In genomic region chr16:20675213-20675612, GRCm38 (mm10) we compare ENCODE assay signal across 10 mouse cellular contexts. TPM values are rescaled to one million over a fixed set of nuclear protein-coding genes. Genes with fewer than 3 reads are reported as not detected.
DNase-seq lines count a peak whose midpoint lies in the region; ATAC-seq and TF ChIP-seq lines count a peak whose summit lies in the region.
"Had no signal": no experiment of that assay in that cellular context is flagged by ENCODE, and none has a peak within 500 bp of the region (broad histone marks: within the 10 kb centered on the region; RNA-seq: fewer than 3 reads in every experiment).

No protein-coding gene starts in this region.

- ATAC-seq in heart, embryonic 15.5 days (replicated peaks; ENCODE audit: insufficient number of reproducible peaks, insufficient read depth, low FRiP score, low read depth) = no peak
- ATAC-seq in liver, embryonic 13.5 days (ENCODE audit: low read depth) = no peak

- H3K4me2 ChIP-seq in heart, embryonic 15.5 days = peak overlapping the region; percentile 90; the same call in 1 of the 2 replicates
- peak overlapping the region; percentile 83 for H3K4me2 ChIP-seq in liver, embryonic 13.5 days

- intact Hi-C loops in left cerebral cortex, postnatal 36 days (cut with DNase I) = no loop called here

- H3K27ac ChIP-seq in heart, embryonic 15.5 days = no peak overlapping the region
- no peak overlapping the region for H3K27ac ChIP-seq in brown adipose tissue, adult 24 weeks (replicated peaks; ENCODE audit: low read depth, low read length)
- peak overlapping the region; percentile 95 for H3K27ac ChIP-seq in liver, embryonic 13.5 days
- H3K27ac ChIP-seq in layer of hippocampus, adult 2 months = no peak overlapping the region
- H3K27ac ChIP-seq: left cerebral cortex, adult 2 months had no signal

- DNase-seq in heart, postnatal 4 days = no peak
- no peak for DNase-seq in liver, embryonic 13.5 days
- no peak for DNase-seq in left cerebral cortex, postnatal 36 days (ENCODE audit: low spot score in 2 of 2)
- DNase-seq in layer of hippocampus, adult 2 months (ENCODE audit: low spot score in 2 of 2) = no peak
- DNase-seq: kidney, postnatal 10 days had no signal

- peaks cover 52% of the 10 kb centered on the region for H3K36me3 ChIP-seq in heart, embryonic 15.5 days
- H3K36me3 ChIP-seq in E14TG2a.4 (ENCODE audit: insufficient read depth, low read length) = peaks cover 64% of the 10 kb centered on the region
- H3K36me3 ChIP-seq in liver, embryonic 13.5 days = peaks cover 62% of the 10 kb centered on the region

- whole genome bisulfite sequencing in heart, embryonic 15.5 days = 88% methylated on average over 6 of the region's 6 CpGs
- WGBS in liver, embryonic 13.5 days (ENCODE audit: insufficient replicate concordance) = 84% methylated on average over 6 of the region's 6 CpGs

- H3K27me3 ChIP-seq in heart, embryonic 15.5 days = no peaks in the 10 kb centered on the region
- no peaks in the 10 kb centered on the region for H3K27me3 ChIP-seq in E14TG2a.4 (ENCODE audit: insufficient read depth, low read length)
- H3K27me3 ChIP-seq in liver, embryonic 13.5 days = no peaks in the 10 kb centered on the region

- no peak for TF ChIP-seq CTCF in E14TG2a.4 (conservative IDR thresholded peaks at IDR 0.05; ENCODE audit: low read length)
- no peak for TF ChIP-seq CTCF in layer of hippocampus, adult 2 months (conservative IDR thresholded peaks at IDR 0.05)

- peak overlapping the region; percentile 86; the same call in 1 of the 2 replicates for H3K4me3 ChIP-seq in heart, embryonic 15.5 days
- H3K4me3 ChIP-seq in E14TG2a.4 (replicated peaks; ENCODE audit: low read length) = peak overlapping the region; percentile 95
- peak overlapping the region; percentile 81; the same call in 1 of the 2 replicates for H3K4me3 ChIP-seq in brown adipose tissue, adult 24 weeks (ENCODE audit: insufficient read depth, low read depth, low read length)
- peak overlapping the region; percentile 98 for H3K4me3 ChIP-seq in liver, embryonic 13.5 days (replicated peaks)
- no peak overlapping the region for H3K4me3 ChIP-seq in layer of hippocampus, adult 2 months
- H3K4me3 ChIP-seq: left cerebral cortex, adult 2 months had no signal

- H3K9ac ChIP-seq in heart, embryonic 15.5 days = no peak overlapping the region
- peak overlapping the region; percentile 96; the same call in 1 of the 2 replicates for H3K9ac ChIP-seq in liver, embryonic 13.5 days

- H3K4me1 ChIP-seq in heart, embryonic 15.5 days (replicated peaks) = peaks cover 39% of the 10 kb centered on the region
- peaks cover 76% of the 10 kb centered on the region for H3K4me1 ChIP-seq in E14TG2a.4 (replicated peaks; ENCODE audit: low read depth, low read length)
- H3K4me1 ChIP-seq in brown adipose tissue, adult 24 weeks (ENCODE audit: control insufficient read depth, insufficient read depth, insufficient read length, low read length) = peaks cover 11% of the 10 kb centered on the region
- H3K4me1 ChIP-seq in liver, embryonic 13.5 days (replicated peaks) = peaks cover 66% of the 10 kb centered on the region

- no peaks in the 10 kb centered on the region for H3K9me3 ChIP-seq in heart, embryonic 15.5 days (replicated peaks)
- no peaks in the 10 kb centered on the region for H3K9me3 ChIP-seq in E14TG2a.4 (ENCODE audit: low read length)
- H3K9me3 ChIP-seq in liver, embryonic 13.5 days (replicated peaks) = no peaks in the 10 kb centered on the region

RNA-seq across cellular contexts. Expression of gene Eif4g1, which starts 7.1 kb away (rescaled TPM):
- polyA plus RNA-seq in heart, embryonic 15.5 days (2015; fragmentation: Nextera tagmentation; extraction: Ambion mirVana) = 95.3 and 129 TPM in 2 replicates
- total RNA-seq in heart, postnatal 4 days (2021) = 100 to 1,000 TPM; 374 TPM
- 168 and 178 TPM in 2 replicates for polyA plus RNA-seq in brown adipose tissue, adult 24 weeks (2012; ENCODE audit: insufficient read depth, insufficient read length, missing spikeins)
- polyA plus RNA-seq in liver, embryonic 13.5 days (2015; fragmentation: Nextera tagmentation; extraction: Ambion mirVana) = 99.1 and 114 TPM in 2 replicates
- 100 to 1,000 TPM; 281 to 286 TPM for total RNA-seq in left cerebral cortex, postnatal 36 days (2021)
- 100 to 1,000 TPM; 283 to 297 TPM for total RNA-seq in layer of hippocampus, adult 2 months (2021)

RNA-seq across cellular contexts. Expression of gene Fam131a, which starts 17.8 kb away (rescaled TPM):
- 7.1 and 9.0 TPM in 2 replicates for polyA plus RNA-seq in heart, embryonic 15.5 days (2015; fragmentation: Nextera tagmentation; extraction: Ambion mirVana)
- total RNA-seq in heart, postnatal 4 days (2021) = 10 to 100 TPM in 1 of 2 experiments, 1 to 10 TPM in 1; 10.0 to 13.8 TPM
- 1.5 and 3.8 TPM in 2 replicates for polyA plus RNA-seq in brown adipose tissue, adult 24 weeks (2012; ENCODE audit: insufficient read depth, insufficient read length, missing spikeins)
- polyA plus RNA-seq in liver, embryonic 13.5 days (2015; fragmentation: Nextera tagmentation; extraction: Ambion mirVana) = 1.0 TPM in 2 replicates
- 100 to 1,000 TPM; 303 to 372 TPM for total RNA-seq in left cerebral cortex, postnatal 36 days (2021)
- total RNA-seq in layer of hippocampus, adult 2 months (2021) = 100 to 1,000 TPM; 450 to 457 TPM
- total RNA-seq: common myeloid progenitor, adult 5-6 weeks had no signal

RNA-seq across cellular contexts. Expression of gene Psmd2, which starts 23.8 kb away (rescaled TPM):
- polyA plus RNA-seq in heart, embryonic 15.5 days (2015; fragmentation: Nextera tagmentation; extraction: Ambion mirVana) = 202 and 242 TPM in 2 replicates
- total RNA-seq in heart, postnatal 4 days (2021) = 100 to 1,000 TPM; 185 to 194 TPM
- polyA plus RNA-seq in brown adipose tissue, adult 24 weeks (2012; ENCODE audit: insufficient read depth, insufficient read length, missing spikeins) = 120 and 145 TPM in 2 replicates
- polyA plus RNA-seq in liver, embryonic 13.5 days (2015; fragmentation: Nextera tagmentation; extraction: Ambion mirVana) = 222 and 257 TPM in 2 replicates
- total RNA-seq in left cerebral cortex, postnatal 36 days (2021) = 100 to 1,000 TPM; 214 to 240 TPM
- total RNA-seq in layer of hippocampus, adult 2 months (2021) = 100 to 1,000 TPM; 208 to 213 TPM

RNA-seq across cellular contexts. Expression of gene Polr2h, which starts 42.3 kb away (rescaled TPM):
- 41.0 and 54.5 TPM in 2 replicates for polyA plus RNA-seq in heart, embryonic 15.5 days (2015; fragmentation: Nextera tagmentation; extraction: Ambion mirVana)
- 10 to 100 TPM; 15.6 to 16.7 TPM for total RNA-seq in heart, postnatal 4 days (2021)
- 21.2 and 22.7 TPM in 2 replicates for polyA plus RNA-seq in brown adipose tissue, adult 24 weeks (2012; ENCODE audit: insufficient read depth, insufficient read length, missing spikeins)
- polyA plus RNA-seq in liver, embryonic 13.5 days (2015; fragmentation: Nextera tagmentation; extraction: Ambion mirVana) = 59.1 and 64.7 TPM in 2 replicates
- total RNA-seq in left cerebral cortex, postnatal 36 days (2021) = 10 to 100 TPM; 21.7 to 25.5 TPM
- total RNA-seq in layer of hippocampus, adult 2 months (2021) = 10 to 100 TPM; 26.1 TPM

RNA-seq across cellular contexts. Expression of gene Clcn2, which starts 42.3 kb away (rescaled TPM):
- 3.8 and 6.5 TPM in 2 replicates for polyA plus RNA-seq in heart, embryonic 15.5 days (2015; fragmentation: Nextera tagmentation; extraction: Ambion mirVana)
- 1 to 10 TPM; 3.2 to 4.5 TPM for total RNA-seq in heart, postnatal 4 days (2021)
- 0.67 TPM in 1 of 2 replicates, not detected in the other for polyA plus RNA-seq in brown adipose tissue, adult 24 weeks (2012; ENCODE audit: insufficient read depth, insufficient read length, missing spikeins)
- polyA plus RNA-seq in liver, embryonic 13.5 days (2015; fragmentation: Nextera tagmentation; extraction: Ambion mirVana) = 7.4 and 7.6 TPM in 2 replicates
- 10 to 100 TPM; 59.1 to 72.2 TPM for total RNA-seq in left cerebral cortex, postnatal 36 days (2021)
- 10 to 100 TPM; 74.2 to 79.5 TPM for total RNA-seq in layer of hippocampus, adult 2 months (2021)

Comparison
In these comparisons a context has a peak if more than half of its experiments do, and no peak if none do; other contexts are left out.
1. RNA of gene Fam131a, which starts 17.8 kb away (total RNA-seq): 450 to 457 TPM in layer of hippocampus, adult 2 months and 303 to 372 TPM in left cerebral cortex, postnatal 36 days; 10.0 to 13.8 TPM in heart, postnatal 4 days; every median in the first group is over 10 times any median in the second.